Mouse (Mus musculus) olfactory bulb, adult 2 months (tissue): ENCODE measurements around the gene Adgrf3.

Experiments
- CTCF ChIP-seq: fragments of 200-500 bp; IDR thresholded peaks from 2 replicates; pipeline ENCODE4 v1.5.1; 2012; ENCODE audit warnings: low read depth, mild to moderate bottlenecking, low read length, moderate library complexity; ENCODE audit not compliant: insufficient read depth
- POLR2A ChIP-seq: fragments of 200-500 bp; IDR thresholded peaks from 2 replicates; pipeline ENCODE4 v1.6.1; 2012; ENCODE audit warnings: mild to moderate bottlenecking, low read depth, low read length, moderate library complexity; ENCODE audit not compliant: insufficient read depth

DNA sequence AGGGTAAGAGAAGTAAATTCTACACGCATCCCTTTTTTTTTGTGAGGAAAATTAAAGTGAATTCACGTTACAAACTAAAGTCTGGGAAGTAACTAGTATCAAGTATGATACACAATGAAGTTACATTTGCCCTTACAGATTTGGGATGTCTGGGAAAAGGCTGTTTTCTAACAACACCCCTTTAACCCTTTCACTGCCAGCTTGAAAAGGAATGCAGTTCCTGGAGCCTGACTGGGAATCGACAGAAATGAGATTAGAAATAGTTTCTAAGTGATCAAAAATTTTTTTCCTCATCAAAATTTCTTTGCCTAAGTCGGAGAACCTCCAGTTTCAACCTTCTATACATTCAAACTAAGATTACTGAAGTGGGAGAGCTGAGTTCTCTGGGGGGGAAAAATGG is 51.5 kb downstream of the Adgrf3 start:
- TF ChIP-seq CTCF, result no peak
- no peak for TF ChIP-seq POLR2A
